30 mouse cellular contexts compared by ENCODE assay signal in genomic region chr15:100161747-100162280, GRCm38 (mm10).
DNase-seq lines count a peak whose midpoint lies in the region; ATAC-seq and TF ChIP-seq lines count a peak whose summit lies in the region.
"Had no signal": no experiment of that assay in that cellular context is flagged by ENCODE, and none has a peak within 500 bp of the region (broad histone marks: within the 10 kb centered on the region; RNA-seq: fewer than 3 reads in every experiment).

No protein-coding gene starts in this region.

- no peaks in the 10 kb centered on the region for H3K27me3 ChIP-seq in limb, embryonic 12.5 days
- no peaks in the 10 kb centered on the region for H3K27me3 ChIP-seq in limb, embryonic 10.5 days (ENCODE audit: low read depth, poor library complexity, severe bottlenecking)
- H3K27me3 ChIP-seq in cerebellum, adult 2 months (ENCODE audit: control insufficient read depth, insufficient read depth, low read length), result no peaks in the 10 kb centered on the region
- H3K27me3 ChIP-seq: forebrain, embryonic 12.5 days; heart, embryonic 13.5 days; hindbrain, embryonic 15.5 days; midbrain, embryonic 15.5 days; neural tube, embryonic 15.5 days had no signal

- no peak for TF ChIP-seq CTCF in cerebellum, adult 2 months (IDR thresholded peaks at IDR 0.05; ENCODE audit: borderline replicate concordance, insufficient read depth, low read depth, low read length)

- H3K4me3 ChIP-seq in limb, embryonic 12.5 days (replicated peaks), result no peak overlapping the region
- no peak overlapping the region for H3K4me3 ChIP-seq in limb, embryonic 10.5 days
- no peak overlapping the region for H3K4me3 ChIP-seq in cerebellum, adult 2 months (replicated peaks; ENCODE audit: insufficient read depth, low read depth, low read length)
- H3K4me3 ChIP-seq: erythroblast, embryonic 14.5 days; forebrain, embryonic 12.5 days; heart, embryonic 13.5 days; hindbrain, embryonic 10.5 days; hindbrain, embryonic 15.5 days; left cerebral cortex, adult 2 months; midbrain, embryonic 15.5 days; neural tube, embryonic 15.5 days had no signal

- 0 out of 2 replicates have a peak overlapping the region, but pooled peaks have one; percentile 27 for H3K9ac ChIP-seq in limb, embryonic 12.5 days (replicated peaks)
- H3K9ac ChIP-seq: forebrain, embryonic 12.5 days; forebrain, postnatal 0 days; heart, embryonic 13.5 days; hindbrain, embryonic 15.5 days; liver, embryonic 14.5 days; midbrain, embryonic 15.5 days; neural tube, embryonic 15.5 days had no signal

- no peaks in the 10 kb centered on the region for H3K9me3 ChIP-seq in limb, embryonic 12.5 days
- H3K9me3 ChIP-seq in limb, embryonic 10.5 days (replicated peaks), result no peaks in the 10 kb centered on the region
- H3K9me3 ChIP-seq: forebrain, embryonic 12.5 days; G1E; heart, embryonic 13.5 days; hindbrain, embryonic 10.5 days; hindbrain, embryonic 15.5 days; midbrain, embryonic 15.5 days; neural tube, embryonic 15.5 days had no signal

- H3K4me2 ChIP-seq in limb, embryonic 12.5 days, result no peak overlapping the region
- H3K4me2 ChIP-seq: forebrain, embryonic 12.5 days; heart, embryonic 13.5 days; hindbrain, embryonic 15.5 days; midbrain, embryonic 15.5 days; neural tube, embryonic 15.5 days had no signal

- WGBS in limb, embryonic 12.5 days, result 87% methylated on average over 6 of the region's 6 CpGs
- WGBS in limb, embryonic 10.5 days, result 86% methylated on average over 6 of the region's 6 CpGs
- WGBS in cerebellum, adult 2 months, result 19% methylated on average over 6 of the region's 6 CpGs

- no peak for DNase-seq in limb, embryonic 10.5 days (ENCODE audit: low spot score)
- DNase-seq in cerebellum, adult 2 months, result peak; percentile 69 to 86
- peak; percentile 38 to 82 for DNase-seq in cerebellum, postnatal 14 days
- DNase-seq in right cerebral cortex, postnatal 36 days (ENCODE audit: low spot score in 2 of 2), result no peak
- DNase-seq in thymus, postnatal 10 days (ENCODE audit: low spot score in 2 of 2), result no peak
- no peak for DNase-seq in layer of hippocampus, adult 18-20 months (ENCODE audit: low spot score in 2 of 2)
- no peak for DNase-seq in gastrocnemius, adult 8-10 months (ENCODE audit: low spot score in 2 of 2)
- DNase-seq: forebrain, postnatal 0 days; gastrocnemius, postnatal 10 days; heart, postnatal 10 days; kidney, adult 11 months; kidney, postnatal 14 days; lung, adult 2 months; lung, postnatal 10 days; retina, postnatal 1 day; right cerebral cortex, postnatal 14 days; spleen, adult 18-20 months had no signal

- peaks cover 72% of the 10 kb centered on the region for H3K36me3 ChIP-seq in limb, embryonic 12.5 days
- H3K36me3 ChIP-seq in limb, embryonic 10.5 days, result peaks cover 74% of the 10 kb centered on the region

- no peaks in the 10 kb centered on the region for H3K4me1 ChIP-seq in limb, embryonic 12.5 days (replicated peaks)
- H3K4me1 ChIP-seq in limb, embryonic 10.5 days, result no peaks in the 10 kb centered on the region
- peaks cover 39% of the 10 kb centered on the region for H3K4me1 ChIP-seq in cerebellum, adult 2 months (ENCODE audit: control insufficient read depth, insufficient read depth, low read length)
- H3K4me1 ChIP-seq: forebrain, embryonic 12.5 days; hindbrain, embryonic 10.5 days; hindbrain, embryonic 15.5 days; midbrain, embryonic 15.5 days; neural tube, embryonic 15.5 days had no signal

- TF ChIP-seq POLR2A in cerebellum, adult 2 months (IDR thresholded peaks at IDR 0.05; ENCODE audit: borderline replicate concordance, insufficient read depth, low read length), result no peak

- no peak for ATAC-seq in limb, embryonic 12.5 days (ENCODE audit: insufficient number of reproducible peaks, insufficient read depth, low FRiP score, low TSS enrichment, low read depth)
- ATAC-seq: forebrain, postnatal 0 days; inflammation-experienced regulatory T-cells, adult 6 months; midbrain, embryonic 15.5 days had no signal

- no peak overlapping the region for H3K27ac ChIP-seq in limb, embryonic 12.5 days
- H3K27ac ChIP-seq in limb, embryonic 10.5 days, result no peak overlapping the region
- H3K27ac ChIP-seq in cerebellum, adult 2 months (ENCODE audit: insufficient read depth, low read length), result peak overlapping the region; percentile 54; the same call in 1 of the 2 replicates
- H3K27ac ChIP-seq: forebrain, embryonic 12.5 days; heart, embryonic 13.5 days; hindbrain, embryonic 10.5 days; hindbrain, embryonic 15.5 days; left cerebral cortex, adult 2 months; liver, embryonic 14.5 days; macrophage; midbrain, embryonic 15.5 days; neural tube, embryonic 15.5 days had no signal

Comparison
In these comparisons a context has a peak if more than half of its experiments do, and no peak if none do; other contexts are left out.
1. DNase-seq: peak in cerebellum, adult 2 months (2 of 2) and cerebellum, postnatal 14 days (2 of 2); none in limb, embryonic 10.5 days (single experiment), right cerebral cortex, postnatal 36 days (0 of 2), thymus, postnatal 10 days (0 of 2), layer of hippocampus, adult 18-20 months (0 of 2) and gastrocnemius, adult 8-10 months (0 of 2).